Mouse (Mus musculus) kidney, adult 11 months (tissue): ENCODE data around the gene Mprip.
A peak's percentile ranks its signal among the peaks of the same experiment; 100 is the strongest.
"Not testable (repeated sequence)": the region's sequence is repeated elsewhere in the genome, so short reads cannot be mapped to it uniquely, and the experiment has no call there.

ENCODE experiments used
- DNase-seq: peaks from one replicate; pipeline ENCODE4 v3.0.0; 2022

Mprip gene

GRCm38 (mm10) chr11:59719185-59719584, 58.1 kb downstream of the Mprip start:
- DNase-seq, result no peak

GRCm38 (mm10) chr11:59721385-59721784, 60.3 kb downstream of the Mprip start:
- no peak for DNase-seq

- DNase-seq, result no peak
Observed at GRCm38 (mm10) chr11:59727204-59727603, 66.1 kb downstream of the Mprip start.

GRCm38 (mm10) chr11:59731821-59732220, 70.7 kb downstream of the Mprip start:
- no peak for DNase-seq

- peak; percentile 60 for DNase-seq
Observed at GRCm38 (mm10) chr11:59732407-59733066, 71.4 kb downstream of the Mprip start.

- not testable (repeated sequence) for DNase-seq
Observed at GRCm38 (mm10) chr11:59733600-59733999, 72.5 kb downstream of the Mprip start.

- DNase-seq, result no peak
Observed at GRCm38 (mm10) chr11:59734335-59734734, 73.2 kb downstream of the Mprip start.

- not testable (repeated sequence) for DNase-seq
Observed at GRCm38 (mm10) chr11:59735938-59736337, 74.8 kb downstream of the Mprip start.

- DNase-seq, result no peak
Observed at GRCm38 (mm10) chr11:59737250-59737649, 76.1 kb downstream of the Mprip start.

GRCm38 (mm10) chr11:59739996-59740395, 78.9 kb downstream of the Mprip start:
- DNase-seq, result no peak

- DNase-seq, result no peak
Observed at GRCm38 (mm10) chr11:59741915-59742314, 80.8 kb downstream of the Mprip start.

GRCm38 (mm10) chr11:59743307-59743706, 82.2 kb downstream of the Mprip start:
- no peak for DNase-seq

- DNase-seq, result no peak
Observed at GRCm38 (mm10) chr11:59743712-59744111, 82.6 kb downstream of the Mprip start.

- DNase-seq, result no peak
Observed at GRCm38 (mm10) chr11:59744374-59744773, 83.3 kb downstream of the Mprip start.

- no peak for DNase-seq
Observed at GRCm38 (mm10) chr11:59745851-59746250, 84.7 kb downstream of the Mprip start.

- peak; percentile 40 for DNase-seq
Observed at GRCm38 (mm10) chr11:59746614-59747013, 85.5 kb downstream of the Mprip start.

GRCm38 (mm10) chr11:59749050-59749449, 87.9 kb downstream of the Mprip start:
- no peak for DNase-seq

- DNase-seq, result no peak
Observed at GRCm38 (mm10) chr11:59754504-59754903, 93.4 kb downstream of the Mprip start.

- DNase-seq, result no peak
Observed at GRCm38 (mm10) chr11:59756351-59756750, 95.2 kb downstream of the Mprip start.

GRCm38 (mm10) chr11:59758191-59758985, 97.3 kb downstream of the Mprip start:
- DNase-seq, result no peak

GRCm38 (mm10) chr11:59759178-59759577, 98.1 kb downstream of the Mprip start:
- peak; percentile 35 for DNase-seq

- no peak for DNase-seq
Observed at GRCm38 (mm10) chr11:59759626-59760025, 98.5 kb downstream of the Mprip start.

GRCm38 (mm10) chr11:59760796-59761195, 99.7 kb downstream of the Mprip start:
- DNase-seq, result no peak

GRCm38 (mm10) chr11:59769307-59769706, 108.2 kb downstream of the Mprip start:
- DNase-seq, result no peak
